Mouse (Mus musculus): ENCODE measurements at regions not wholly inside any gene's neighbourhood (a gene's known extent, or its start where the extent isn't known, plus 50 kb on each side); places are given as distances from the start of the nearest gene placed in this dataset.

- DNase-seq (ENCODE audit: inconsistent age in 2 of 2, low spot score in 1 of 2): no peak
Measured at GRCm38 (mm10) chr9:30524401-30525066, 97.6 kb downstream of the Snx19 start.

GRCm38 (mm10) chr9:30523852-30524251 is 96.9 kb downstream of the Snx19 start:
- peak in 1 of 2 experiments; percentile 57 for DNase-seq (ENCODE audit: inconsistent age in 2 of 2, low spot score in 1 of 2)

- DNase-seq (ENCODE audit: inconsistent age in 2 of 2, low spot score in 1 of 2): no peak
Measured at GRCm38 (mm10) chr9:30522595-30523350, 95.9 kb downstream of the Snx19 start.

GRCm38 (mm10) chr9:30521556-30522240 is 94.8 kb downstream of the Snx19 start:
- DNase-seq (ENCODE audit: inconsistent age in 2 of 2, low spot score in 1 of 2): no peak

- peak in 1 of 2 experiments; percentile 57 for DNase-seq (ENCODE audit: inconsistent age in 2 of 2, low spot score in 1 of 2)
Measured at GRCm38 (mm10) chr9:30520853-30521439, 94.0 kb downstream of the Snx19 start.

- no peak for DNase-seq (ENCODE audit: inconsistent age in 2 of 2, low spot score in 1 of 2)
Measured at GRCm38 (mm10) chr9:30520116-30520515, 93.2 kb downstream of the Snx19 start.

GRCm38 (mm10) chr9:30519231-30519630 is 92.3 kb downstream of the Snx19 start:
- no peak for DNase-seq (ENCODE audit: inconsistent age in 2 of 2, low spot score in 1 of 2)
